ENCODE assay signal across 14 mouse cellular contexts in genomic region chr6:28542298-28542701, GRCm38 (mm10).
DNase-seq lines count a peak whose midpoint lies in the region; ATAC-seq and TF ChIP-seq lines count a peak whose summit lies in the region.
"Had no signal": no experiment of that assay in that cellular context is flagged by ENCODE, and none has a peak within 500 bp of the region (broad histone marks: within the 10 kb centered on the region; RNA-seq: fewer than 3 reads in every experiment).

No protein-coding gene starts in this region.

- no peaks in the 10 kb centered on the region for H3K9me3 ChIP-seq in hindbrain, postnatal 0 days (ENCODE audit: low read length)
- H3K9me3 ChIP-seq in midbrain, embryonic 14.5 days (ENCODE audit: control insufficient read depth, low read length), result no peaks in the 10 kb centered on the region
- H3K9me3 ChIP-seq: liver, embryonic 12.5 days; neural tube, embryonic 12.5 days had no signal

- H3K9ac ChIP-seq in hindbrain, postnatal 0 days (replicated peaks; ENCODE audit: low read length), result no peak overlapping the region
- H3K9ac ChIP-seq in midbrain, embryonic 14.5 days (replicated peaks; ENCODE audit: low read length), result no peak overlapping the region
- H3K9ac ChIP-seq: liver, embryonic 12.5 days; neural tube, embryonic 12.5 days had no signal

- DNase-seq in cerebellum, postnatal 10 days, result peak; percentile 53 to 55
- no peak for DNase-seq in cerebellum, adult 11 months
- DNase-seq in brain, adult 2 months (ENCODE audit: low read depth, low spot score), result peak; percentile 95
- DNase-seq in hindbrain, postnatal 0 days (ENCODE audit: low spot score), result peak; percentile 21
- peak; percentile 26 for DNase-seq in midbrain, embryonic 14.5 days
- DNase-seq in ovary, postnatal 14 days (ENCODE audit: low spot score), result no peak
- DNase-seq in urinary bladder, postnatal 10 days (ENCODE audit: low spot score), result no peak
- no peak for DNase-seq in urinary bladder, postnatal 14 days (ENCODE audit: low spot score)
- DNase-seq: cerebellum, adult 8-10 months; heart, postnatal 4 days; kidney, postnatal 10 days; thymus, postnatal 4 days had no signal

- no peak overlapping the region for H3K4me2 ChIP-seq in hindbrain, postnatal 0 days (ENCODE audit: low read depth, low read length)
- no peak overlapping the region for H3K4me2 ChIP-seq in midbrain, embryonic 14.5 days (ENCODE audit: low read length)
- H3K4me2 ChIP-seq: liver, embryonic 12.5 days; neural tube, embryonic 12.5 days had no signal

- H3K4me1 ChIP-seq in hindbrain, postnatal 0 days (ENCODE audit: insufficient read depth, low read length), result peaks cover 7% of the 10 kb centered on the region
- peaks cover 16% of the 10 kb centered on the region; the same call in 1 of the 2 replicates for H3K4me1 ChIP-seq in midbrain, embryonic 14.5 days (ENCODE audit: control insufficient read depth, insufficient read depth, low read length)
- H3K4me1 ChIP-seq: liver, embryonic 12.5 days had no signal

- WGBS in hindbrain, postnatal 0 days, result 53% methylated on average over 6 of the region's 6 CpGs
- 64% methylated on average over 6 of the region's 6 CpGs for WGBS in midbrain, embryonic 14.5 days

- peak overlapping the region; percentile 28 for H3K27ac ChIP-seq in hindbrain, postnatal 0 days
- no peak overlapping the region for H3K27ac ChIP-seq in midbrain, embryonic 14.5 days (replicated peaks; ENCODE audit: low read depth, low read length)
- H3K27ac ChIP-seq: liver, embryonic 12.5 days; neural tube, embryonic 12.5 days had no signal

- TF ChIP-seq CTCF in hindbrain, postnatal 0 days (IDR thresholded peaks at IDR 0.05; ENCODE audit: low read depth), result no peak

- no peak overlapping the region for H3K4me3 ChIP-seq in hindbrain, postnatal 0 days (ENCODE audit: low read length)
- no peak overlapping the region for H3K4me3 ChIP-seq in midbrain, embryonic 14.5 days (replicated peaks; ENCODE audit: low read depth, low read length)
- H3K4me3 ChIP-seq: liver, embryonic 12.5 days; neural tube, embryonic 12.5 days had no signal

- H3K27me3 ChIP-seq in hindbrain, postnatal 0 days (ENCODE audit: insufficient read depth, low read length), result no peaks in the 10 kb centered on the region
- H3K27me3 ChIP-seq in midbrain, embryonic 14.5 days (ENCODE audit: control insufficient read depth, insufficient read depth, low read length), result no peaks in the 10 kb centered on the region
- H3K27me3 ChIP-seq: liver, embryonic 12.5 days; neural tube, embryonic 12.5 days had no signal

- ATAC-seq in hindbrain, postnatal 0 days, result 0 out of 2 replicates have a peak, but pooled peaks have one; percentile 47
- no peak for ATAC-seq in midbrain, embryonic 14.5 days (ENCODE audit: low FRiP score, low TSS enrichment)
- ATAC-seq: liver, embryonic 12.5 days had no signal

- H3K36me3 ChIP-seq in hindbrain, postnatal 0 days (ENCODE audit: insufficient read depth, low read length), result peaks cover 6% of the 10 kb centered on the region; the same call in 1 of the 2 replicates
- H3K36me3 ChIP-seq in midbrain, embryonic 14.5 days (ENCODE audit: control insufficient read depth, insufficient read depth, low read length), result peaks cover 10% of the 10 kb centered on the region

Comparison
In these comparisons a context has a peak if more than half of its experiments do, and no peak if none do; other contexts are left out.
1. DNase-seq: peak in cerebellum, postnatal 10 days (2 of 2), brain, adult 2 months (single experiment), hindbrain, postnatal 0 days (single experiment) and midbrain, embryonic 14.5 days (single experiment); none in cerebellum, adult 11 months (single experiment), ovary, postnatal 14 days (single experiment), urinary bladder, postnatal 10 days (single experiment) and urinary bladder, postnatal 14 days (single experiment).